Mouse (Mus musculus): ENCODE results near the gene Frmd4b.

DNA sequence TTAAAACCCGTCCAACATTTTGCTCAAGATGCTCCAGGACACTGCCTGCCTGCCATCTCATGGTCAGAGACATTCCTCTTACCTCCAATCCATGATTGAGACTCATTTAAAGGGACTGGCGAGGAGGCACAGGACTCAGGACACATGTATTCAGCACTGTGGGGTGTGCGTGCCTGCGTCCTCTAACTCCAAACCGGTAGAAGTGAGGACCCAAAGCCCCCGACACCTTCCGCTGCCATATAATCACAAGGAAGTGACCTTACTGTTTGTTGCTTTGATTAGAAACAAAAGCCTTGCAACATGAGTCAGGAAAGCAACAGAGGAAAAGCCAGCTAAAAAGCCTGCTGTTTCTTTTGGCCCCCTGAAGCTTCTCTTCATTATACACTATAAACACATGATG, 158.2 kb downstream of the Frmd4b start:
- TF ChIP-seq POLR2A (IDR thresholded peaks at IDR 0.05; ENCODE audit: low read depth, low read length) (no peak), CTCF (IDR thresholded peaks at IDR 0.05; ENCODE audit: extremely low read depth, insufficient read depth, insufficient read length, insufficient replicate concordance) (no peak)
